Mouse (Mus musculus): ENCODE results near the gene Dcakd. TPM values are rescaled to one million over a fixed set of nuclear protein-coding genes. Genes with fewer than 3 reads are reported as not detected.

Dcakd gene
- 276 and 295 TPM in 2 replicates for polyA plus RNA-seq (2014; fragmentation: Nextera tagmentation; extraction: Ambion mirVana)

DNA sequence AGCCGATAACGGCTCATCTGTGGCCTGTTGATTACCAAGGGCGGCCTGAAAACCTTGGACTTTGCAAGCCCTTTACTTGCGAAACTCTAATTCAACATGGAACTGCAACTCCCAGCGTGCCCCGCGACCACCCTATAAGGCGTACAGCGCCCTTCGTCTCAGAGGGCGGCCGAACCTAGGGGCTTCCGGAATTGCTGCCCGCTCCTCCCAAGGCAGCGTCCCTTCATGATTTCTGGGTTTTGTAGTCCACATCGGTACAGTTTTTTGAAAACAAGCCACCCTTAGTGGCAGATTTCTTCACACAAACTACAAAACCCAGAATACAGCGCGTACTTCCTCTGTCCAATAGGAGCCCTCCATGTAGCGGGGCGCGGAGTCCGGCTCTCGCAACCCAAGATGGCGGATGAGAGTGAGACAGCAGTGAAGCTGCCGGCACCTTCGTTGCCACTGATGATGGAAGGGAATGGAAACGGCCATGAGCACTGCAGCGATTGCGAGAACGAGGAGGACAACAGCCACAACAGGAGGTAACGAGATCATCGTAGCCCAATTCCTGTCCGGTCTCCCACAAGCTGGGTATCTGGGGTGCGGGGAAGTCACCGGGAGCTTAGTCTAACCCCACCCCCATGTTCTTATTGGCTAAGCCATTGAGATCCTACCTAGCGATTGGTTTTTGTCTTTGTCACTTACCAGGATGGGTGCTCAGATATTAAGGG, at the start of gene Dcakd, which contains the start of gene Nmt1:
TSS of gene Dcakd (minus strand) at position 158 of the 716 bp plus-strand sequence.
TSS of gene Nmt1 (plus strand) at position 15 of the 716 bp plus-strand sequence.
- under 1% methylated on average over 36 of the region's 36 CpGs for WGBS
- peak; percentile 99 for ATAC-seq (replicated peaks; ENCODE audit: low FRiP score)

DNA sequence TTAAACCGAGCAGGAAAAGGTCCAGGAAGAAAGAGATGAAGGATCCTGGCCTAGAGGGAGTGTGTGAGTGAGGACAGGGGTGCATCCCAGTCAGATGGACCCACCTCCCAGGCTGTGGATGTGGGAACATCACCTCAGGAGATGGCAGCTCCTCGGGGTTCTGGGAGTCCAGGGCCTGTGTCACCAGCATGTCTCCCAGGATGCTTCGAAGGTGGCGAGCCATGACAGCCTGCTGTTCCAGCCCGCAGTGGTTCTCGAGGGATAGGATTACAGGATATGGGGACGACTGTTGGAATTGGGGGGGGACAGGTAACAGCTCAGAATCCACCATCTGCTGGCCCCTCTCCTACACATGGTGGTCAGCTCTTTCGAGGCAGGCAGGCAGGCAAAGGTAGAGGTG, 48.4 kb upstream of the Dcakd start:
- peaks cover 19% of the 10 kb centered on the region for H3K27me3 ChIP-seq (ENCODE audit: control insufficient read depth, insufficient read depth, low read length)
- ATAC-seq (replicated peaks; ENCODE audit: low FRiP score): no peak
- no peak overlapping the region for H3K4me2 ChIP-seq (ENCODE audit: low read depth, low read length, severe bottlenecking)
- WGBS: 88% methylated on average over 8 of the region's 8 CpGs
- H3K4me1 ChIP-seq (replicated peaks; ENCODE audit: control insufficient read depth, insufficient read depth, low read length): peaks cover 7% of the 10 kb centered on the region; the same call in 1 of the 2 replicates
- no peak overlapping the region for H3K9ac ChIP-seq (ENCODE audit: low read length)
- H3K27ac ChIP-seq (ENCODE audit: low read depth, low read length): no peak overlapping the region
- peak; percentile 48 for DNase-seq (ENCODE audit: low spot score)
- H3K9me3 ChIP-seq (ENCODE audit: control insufficient read depth, low read length): no peaks in the 10 kb centered on the region
- no peak overlapping the region for H3K4me3 ChIP-seq (ENCODE audit: low read depth, low read length)
- no peaks in the 10 kb centered on the region for H3K36me3 ChIP-seq (ENCODE audit: control insufficient read depth, insufficient read depth, low read length)

More for the DNA sequence above, at the start of gene Dcakd, which contains the start of gene Nmt1:
- Histone ChIP-seq H3K4me3 (ENCODE audit: low read depth, low read length) (peak within 1 kb of the TSS; percentile 71), H3K27me3 (ENCODE audit: control insufficient read depth, insufficient read depth, low read length) (no peaks in the 10 kb centered on the region), H3K27ac (ENCODE audit: low read depth, low read length) (peak within 1 kb of the TSS; percentile 53), H3K4me2 (ENCODE audit: low read depth, low read length, severe bottlenecking) (peak within 1 kb of the TSS; percentile 65), H3K4me1 (replicated peaks; ENCODE audit: control insufficient read depth, insufficient read depth, low read length) (peaks cover 5% of the 10 kb centered on the region; the same call in 1 of the 2 replicates), H3K9ac (ENCODE audit: low read length) (peak within 1 kb of the TSS; percentile 78), H3K36me3 (ENCODE audit: control insufficient read depth, insufficient read depth, low read length) (no peaks in the 10 kb centered on the region; the same call in 1 of the 2 replicates), H3K9me3 (ENCODE audit: control insufficient read depth, low read length) (no peaks in the 10 kb centered on the region)
- DNase-seq (ENCODE audit: low spot score): peak; percentile 94

DNA sequence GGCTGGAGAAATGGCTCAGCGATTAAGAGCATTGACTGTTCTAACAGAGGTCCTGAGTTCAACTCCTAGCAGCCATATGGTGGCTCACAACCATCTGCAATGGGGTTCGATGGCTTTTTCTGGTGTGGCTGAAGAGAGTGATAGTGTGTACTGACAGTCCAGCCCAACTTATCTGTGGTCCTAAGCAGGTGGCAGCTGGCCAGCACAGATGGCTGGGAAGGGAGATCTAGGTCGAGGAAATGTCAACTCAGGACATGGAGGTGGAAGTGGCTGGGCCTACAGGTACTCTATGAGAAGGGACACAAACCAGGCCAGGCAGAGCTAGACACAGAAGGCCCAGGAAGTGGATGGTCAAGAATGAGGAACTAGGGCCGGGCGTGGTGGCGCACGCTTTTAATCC, 47.9 kb upstream of the Dcakd start:
- no peaks in the 10 kb centered on the region for H3K9me3 ChIP-seq (ENCODE audit: control insufficient read depth, low read length)
- no peak overlapping the region for H3K4me2 ChIP-seq (ENCODE audit: low read depth, low read length, severe bottlenecking)
- H3K27ac ChIP-seq (ENCODE audit: low read depth, low read length): no peak overlapping the region
- WGBS: 96% methylated on average over 7 of the region's 7 CpGs
- no peak overlapping the region for H3K9ac ChIP-seq (ENCODE audit: low read length)
- ATAC-seq (replicated peaks; ENCODE audit: low FRiP score) (no peak), DNase-seq (ENCODE audit: low spot score) (no peak)
- H3K4me1 ChIP-seq (replicated peaks; ENCODE audit: control insufficient read depth, insufficient read depth, low read length): peaks cover 7% of the 10 kb centered on the region; the same call in 1 of the 2 replicates
- peaks cover 18% of the 10 kb centered on the region for H3K27me3 ChIP-seq (ENCODE audit: control insufficient read depth, insufficient read depth, low read length)
- H3K36me3 ChIP-seq (ENCODE audit: control insufficient read depth, insufficient read depth, low read length): no peaks in the 10 kb centered on the region
- no peak overlapping the region for H3K4me3 ChIP-seq (ENCODE audit: low read depth, low read length)

DNA sequence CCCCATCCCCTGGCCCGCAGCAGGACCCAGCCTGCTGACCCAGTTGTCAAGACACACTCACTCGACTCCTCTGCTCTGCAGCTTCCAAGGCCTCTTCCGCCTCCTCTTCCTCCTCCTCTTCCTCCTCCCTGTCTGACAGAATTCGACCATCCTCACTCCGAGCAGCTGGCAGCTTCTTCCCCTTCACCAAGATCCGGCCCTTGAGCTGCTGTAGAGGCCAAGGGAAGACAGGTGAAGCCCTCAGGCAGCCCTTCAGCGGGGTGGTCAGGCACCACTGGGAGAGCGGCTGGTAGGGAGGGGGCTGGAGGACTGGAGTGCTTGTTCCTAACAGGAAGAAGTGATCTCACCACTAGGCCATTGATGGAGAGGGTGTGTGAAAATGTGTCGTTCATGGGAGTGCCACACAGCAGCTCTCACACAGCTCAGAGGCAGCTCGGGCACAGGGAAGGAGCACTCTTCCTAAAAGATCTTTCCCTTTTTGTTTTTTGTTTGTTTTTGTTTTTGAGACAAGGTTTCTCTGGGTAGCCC, 46.7 kb upstream of the Dcakd start:
- peaks cover 7% of the 10 kb centered on the region for H3K27me3 ChIP-seq (ENCODE audit: control insufficient read depth, insufficient read depth, low read length)
- H3K9ac ChIP-seq (ENCODE audit: low read length): no peak overlapping the region
- ATAC-seq (replicated peaks; ENCODE audit: low FRiP score) (no peak), DNase-seq (ENCODE audit: low spot score) (peak; percentile 56)
- 26% methylated on average over 10 of the region's 10 CpGs for WGBS
- H3K36me3 ChIP-seq (ENCODE audit: control insufficient read depth, insufficient read depth, low read length): no peaks in the 10 kb centered on the region
- no peak overlapping the region for H3K4me3 ChIP-seq (ENCODE audit: low read depth, low read length)
- H3K4me2 ChIP-seq (ENCODE audit: low read depth, low read length, severe bottlenecking): no peak overlapping the region
- H3K27ac ChIP-seq (ENCODE audit: low read depth, low read length): no peak overlapping the region
- no peaks in the 10 kb centered on the region for H3K4me1 ChIP-seq (replicated peaks; ENCODE audit: control insufficient read depth, insufficient read depth, low read length)
- H3K9me3 ChIP-seq (ENCODE audit: control insufficient read depth, low read length): no peaks in the 10 kb centered on the region

DNA sequence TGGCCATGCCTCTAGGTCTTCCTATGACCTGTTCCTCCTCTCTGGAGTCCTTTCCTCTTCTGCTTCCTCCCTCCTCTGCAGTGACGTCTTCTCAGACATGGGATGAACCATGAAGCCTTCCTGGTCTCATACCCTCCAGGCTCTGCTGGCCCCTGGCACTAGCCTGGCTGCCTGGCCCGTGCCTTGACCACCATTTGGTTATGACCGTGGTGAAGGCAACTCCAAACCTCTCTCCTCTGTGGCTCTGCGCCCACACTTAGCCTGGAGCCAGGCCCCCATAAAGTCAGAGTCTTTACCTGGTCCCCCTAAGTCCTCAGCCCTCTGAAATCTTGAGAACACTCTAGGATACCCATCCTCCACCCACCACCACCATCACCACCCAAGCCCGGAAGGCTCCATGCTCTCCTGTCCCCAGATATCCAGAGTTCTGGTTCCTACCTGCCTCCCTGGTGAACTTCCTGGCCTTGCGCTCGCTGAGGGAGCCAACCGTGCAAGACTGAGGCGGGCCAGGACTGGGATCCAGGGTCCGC, 46.1 kb upstream of the Dcakd start:
- Histone ChIP-seq H3K27me3 (ENCODE audit: control insufficient read depth, insufficient read depth, low read length) (peaks cover 3% of the 10 kb centered on the region; the same call in 1 of the 2 replicates), H3K36me3 (ENCODE audit: control insufficient read depth, insufficient read depth, low read length) (no peaks in the 10 kb centered on the region), H3K4me1 (replicated peaks; ENCODE audit: control insufficient read depth, insufficient read depth, low read length) (no peaks in the 10 kb centered on the region), H3K9me3 (ENCODE audit: control insufficient read depth, low read length) (no peaks in the 10 kb centered on the region), H3K9ac (ENCODE audit: low read length) (no peak overlapping the region), H3K4me3 (ENCODE audit: low read depth, low read length) (no peak overlapping the region), H3K4me2 (ENCODE audit: low read depth, low read length, severe bottlenecking) (no peak overlapping the region), H3K27ac (ENCODE audit: low read depth, low read length) (no peak overlapping the region)
- ATAC-seq (replicated peaks; ENCODE audit: low FRiP score): no peak
- DNase-seq (ENCODE audit: low spot score): no peak
- 54% methylated on average over 10 of the region's 10 CpGs for WGBS

DNA sequence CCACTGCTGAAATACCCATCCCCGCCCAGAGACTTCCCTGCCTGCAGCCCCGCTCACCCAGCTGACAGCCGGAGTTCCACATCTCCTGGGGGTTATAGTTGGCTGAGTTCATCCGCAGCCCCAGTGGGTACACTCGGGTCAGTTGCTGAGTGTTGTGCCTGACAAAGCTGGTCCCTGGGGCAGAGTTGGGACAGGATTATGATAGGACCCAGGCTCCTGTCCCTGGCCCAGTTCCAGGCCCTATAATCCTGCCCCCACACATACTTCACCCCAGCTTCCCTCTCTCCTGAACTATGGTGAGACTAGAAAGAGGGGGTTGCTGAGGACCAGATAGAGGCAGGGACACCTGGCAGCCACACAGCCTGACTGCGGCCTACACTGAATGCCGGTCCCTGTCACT, 45.5 kb upstream of the Dcakd start:
- no peak for DNase-seq (ENCODE audit: low spot score)
- H3K4me3 ChIP-seq (ENCODE audit: low read depth, low read length): no peak overlapping the region

DNA sequence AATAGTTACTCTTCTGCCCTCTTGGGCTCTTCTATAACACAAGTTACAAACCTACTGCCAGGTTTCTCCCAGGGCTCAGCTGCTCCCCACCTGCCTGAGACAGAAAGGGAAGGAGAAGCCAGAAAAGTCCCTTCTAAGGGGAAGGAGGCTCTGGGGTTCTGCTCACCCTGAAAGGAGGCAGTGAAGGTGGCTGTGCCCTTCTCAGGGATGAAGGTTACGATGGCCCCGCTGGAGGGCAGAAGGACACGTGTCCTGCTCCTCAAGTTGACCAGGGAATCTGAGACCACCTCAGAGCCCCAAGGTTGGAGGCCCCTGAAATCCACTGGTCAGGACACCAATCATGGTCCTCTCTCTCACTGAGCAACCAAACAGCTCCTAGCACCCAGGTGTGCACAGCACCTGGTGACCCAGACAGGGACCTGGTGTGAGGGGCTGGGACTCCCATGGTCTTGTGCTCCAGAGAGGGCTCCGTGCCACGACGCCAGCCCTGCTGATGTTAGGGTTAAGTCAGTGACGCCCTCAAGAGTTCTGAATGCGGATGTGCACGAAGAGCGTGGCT, 42.3 kb upstream of the Dcakd start:
- peaks cover 6% of the 10 kb centered on the region; the same call in 1 of the 2 replicates for H3K36me3 ChIP-seq (ENCODE audit: control insufficient read depth, insufficient read depth, low read length)
- DNase-seq (ENCODE audit: low spot score) (no peak), ATAC-seq (replicated peaks; ENCODE audit: low FRiP score) (no peak)
- no peaks in the 10 kb centered on the region for H3K27me3 ChIP-seq (ENCODE audit: control insufficient read depth, insufficient read depth, low read length)
- no peak overlapping the region for H3K9ac ChIP-seq (ENCODE audit: low read length)
- no peaks in the 10 kb centered on the region for H3K4me1 ChIP-seq (replicated peaks; ENCODE audit: control insufficient read depth, insufficient read depth, low read length)
- no peak overlapping the region for H3K4me3 ChIP-seq (ENCODE audit: low read depth, low read length)
- no peak overlapping the region for H3K27ac ChIP-seq (ENCODE audit: low read depth, low read length)
- 92% methylated on average over 10 of the region's 10 CpGs for WGBS
- H3K4me2 ChIP-seq (ENCODE audit: low read depth, low read length, severe bottlenecking): no peak overlapping the region
- H3K9me3 ChIP-seq (ENCODE audit: control insufficient read depth, low read length): no peaks in the 10 kb centered on the region

More for the DNA sequence above, 45.5 kb upstream of the Dcakd start:
- no peak overlapping the region for H3K9ac ChIP-seq (ENCODE audit: low read length)
- no peaks in the 10 kb centered on the region for H3K4me1 ChIP-seq (replicated peaks; ENCODE audit: control insufficient read depth, insufficient read depth, low read length)
- no peak for ATAC-seq (replicated peaks; ENCODE audit: low FRiP score)
- no peak overlapping the region for H3K4me2 ChIP-seq (ENCODE audit: low read depth, low read length, severe bottlenecking)
- H3K27ac ChIP-seq (ENCODE audit: low read depth, low read length): no peak overlapping the region
- H3K36me3 ChIP-seq (ENCODE audit: control insufficient read depth, insufficient read depth, low read length): no peaks in the 10 kb centered on the region
- WGBS: 89% methylated on average over 7 of the region's 7 CpGs
- peaks cover 3% of the 10 kb centered on the region; the same call in 1 of the 2 replicates for H3K27me3 ChIP-seq (ENCODE audit: control insufficient read depth, insufficient read depth, low read length)
- H3K9me3 ChIP-seq (ENCODE audit: control insufficient read depth, low read length): no peaks in the 10 kb centered on the region

DNA sequence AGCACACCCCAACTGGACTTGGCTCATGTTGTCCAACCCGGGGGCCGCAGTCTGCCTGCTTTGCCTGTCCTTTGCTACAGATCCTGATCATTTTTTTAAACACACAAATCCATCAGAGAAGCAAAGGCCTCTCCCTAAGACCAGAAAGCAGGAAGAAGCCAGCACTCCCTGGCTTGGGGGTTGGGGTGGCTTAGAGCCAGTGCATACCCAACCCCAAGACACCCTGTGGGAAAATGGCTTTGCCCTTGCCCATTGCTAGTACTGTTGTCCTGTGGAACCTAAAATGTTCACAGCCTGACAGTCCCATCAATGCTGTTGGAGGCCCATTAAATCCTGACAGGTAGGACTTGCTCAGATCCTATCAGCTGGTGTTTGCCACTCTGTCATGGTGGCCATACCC, 41.6 kb upstream of the Dcakd start:
- Histone ChIP-seq H3K9ac (ENCODE audit: low read length) (no peak overlapping the region), H3K27me3 (ENCODE audit: control insufficient read depth, insufficient read depth, low read length) (no peaks in the 10 kb centered on the region), H3K4me1 (replicated peaks; ENCODE audit: control insufficient read depth, insufficient read depth, low read length) (no peaks in the 10 kb centered on the region), H3K36me3 (ENCODE audit: control insufficient read depth, insufficient read depth, low read length) (peaks cover 10% of the 10 kb centered on the region; the same call in 1 of the 2 replicates), H3K4me2 (ENCODE audit: low read depth, low read length, severe bottlenecking) (no peak overlapping the region), H3K4me3 (ENCODE audit: low read depth, low read length) (no peak overlapping the region), H3K27ac (ENCODE audit: low read depth, low read length) (no peak overlapping the region), H3K9me3 (ENCODE audit: control insufficient read depth, low read length) (no peaks in the 10 kb centered on the region)
- ATAC-seq (replicated peaks; ENCODE audit: low FRiP score): no peak
- 94% methylated on average over 2 of the region's 2 CpGs for WGBS
- no peak for DNase-seq (ENCODE audit: low spot score)

Measured in forebrain, embryonic 11.5 days (tissue).